Mouse (Mus musculus): ENCODE measurements around the gene Gm30083. TPM values are rescaled to one million over a fixed set of nuclear protein-coding genes. Genes with fewer than 3 reads are reported as not detected.

Gm30083 gene
- not detected in 2 replicates for polyA plus RNA-seq (2016; fragmentation: Nextera tagmentation; extraction: Ambion mirVana)

- no peak for DNase-seq (ENCODE audit: extremely low spot score, low spot score)
- H3K4me3 ChIP-seq, result no peak within 1 kb of the TSS
- H3K36me3 ChIP-seq (replicated peaks), result no peaks in the 10 kb centered on the region
- no peaks in the 10 kb centered on the region for H3K4me1 ChIP-seq
- H3K27me3 ChIP-seq (ENCODE audit: poor library complexity, severe bottlenecking), result no peaks in the 10 kb centered on the region
- no peak within 1 kb of the TSS for H3K27ac ChIP-seq
- 88% methylated on average over 3 of the region's 3 CpGs for WGBS
- 0 out of 2 replicates have a peak, but pooled peaks cover 3% of the 10 kb centered on the region for H3K9me3 ChIP-seq
These were observed at the start of gene Gm30083 for GRCm38 (mm10) chr14:34015063-34015462. TSS of gene Gm30083 (minus strand) at chr14:34015182.

DNA sequence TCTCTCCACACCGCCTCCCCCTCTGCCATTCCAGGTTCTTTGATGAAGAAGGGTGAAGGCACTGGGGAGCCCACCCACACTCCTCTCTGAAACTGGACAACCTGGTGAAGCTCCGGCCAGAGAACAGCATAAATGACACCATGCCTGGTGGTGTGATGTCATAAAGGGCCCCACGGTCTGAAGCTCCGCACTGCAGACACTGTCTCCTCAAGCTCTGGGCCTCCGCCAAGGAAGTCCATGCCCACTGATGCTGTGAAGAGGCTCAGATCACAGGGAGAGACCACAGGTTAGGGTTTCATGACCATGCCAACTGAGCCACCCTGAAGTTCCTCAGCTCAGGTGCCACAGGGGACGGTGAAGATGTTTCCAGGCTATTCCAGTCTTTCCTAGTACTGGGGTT is 37.5 kb upstream of the Gm30083 start, which contains the start of gene Antxrl:
Gene Antxrl, plus strand, starts transcription at position 192 of the 400 bp plus-strand sequence.
- Histone ChIP-seq H3K27me3 (ENCODE audit: poor library complexity, severe bottlenecking) (no peaks in the 10 kb centered on the region), H3K9me3 (no peaks in the 10 kb centered on the region), H3K4me3 (no peak within 1 kb of the TSS), H3K27ac (no peak within 1 kb of the TSS), H3K4me1 (no peaks in the 10 kb centered on the region), H3K36me3 (replicated peaks) (no peaks in the 10 kb centered on the region)
- WGBS, result 94% methylated on average over 6 of the region's 6 CpGs
- no peak for DNase-seq (ENCODE audit: extremely low spot score, low spot score)

- Histone ChIP-seq H3K4me1 (no peaks in the 10 kb centered on the region), H3K36me3 (replicated peaks) (no peaks in the 10 kb centered on the region), H3K4me3 (no peak overlapping the region), H3K9me3 (no peaks in the 10 kb centered on the region), H3K27me3 (ENCODE audit: poor library complexity, severe bottlenecking) (no peaks in the 10 kb centered on the region), H3K27ac (no peak overlapping the region)
- no peak for DNase-seq (ENCODE audit: extremely low spot score, low spot score)
- 77% methylated on average over 5 of the region's 5 CpGs for WGBS
These were observed 35.3 kb upstream of the Gm30083 start for GRCm38 (mm10) chr14:34050101-34050779.

GRCm38 (mm10) chr14:34043341-34043740 is 28.4 kb upstream of the Gm30083 start:
- Histone ChIP-seq H3K36me3 (replicated peaks) (no peaks in the 10 kb centered on the region), H3K4me3 (no peak overlapping the region), H3K9me3 (no peaks in the 10 kb centered on the region), H3K4me1 (no peaks in the 10 kb centered on the region), H3K27me3 (ENCODE audit: poor library complexity, severe bottlenecking) (no peaks in the 10 kb centered on the region), H3K27ac (no peak overlapping the region)
- 77% methylated on average over 3 of the region's 3 CpGs for WGBS
- no peak for DNase-seq (ENCODE audit: extremely low spot score, low spot score)

DNA sequence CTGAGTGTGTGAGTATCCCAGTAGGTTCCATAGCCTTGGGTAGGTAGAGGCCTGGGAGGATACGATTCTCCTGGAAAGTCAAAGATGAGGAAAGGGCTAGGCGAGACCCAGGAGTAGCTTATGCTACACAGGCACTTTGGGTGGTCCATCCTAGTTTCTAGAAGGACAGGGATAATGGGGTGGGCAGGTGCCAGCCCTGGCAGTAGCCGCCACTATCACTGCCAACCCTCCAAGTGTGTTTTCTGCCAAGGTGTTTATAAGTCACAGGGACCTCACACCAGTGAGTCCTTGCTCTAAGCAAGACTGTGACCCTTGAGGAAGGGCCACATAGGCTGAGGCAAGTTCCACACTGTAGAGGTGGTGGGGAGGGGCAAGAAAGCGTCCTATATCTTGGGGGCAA is 26.3 kb upstream of the Gm30083 start:
- WGBS, result 83% methylated on average over 4 of the region's 4 CpGs
- Histone ChIP-seq H3K9me3 (no peaks in the 10 kb centered on the region), H3K36me3 (replicated peaks) (no peaks in the 10 kb centered on the region), H3K4me1 (no peaks in the 10 kb centered on the region), H3K27ac (no peak overlapping the region), H3K27me3 (ENCODE audit: poor library complexity, severe bottlenecking) (no peaks in the 10 kb centered on the region), H3K4me3 (no peak overlapping the region)
- no peak for DNase-seq (ENCODE audit: extremely low spot score, low spot score)

- Histone ChIP-seq H3K27ac (no peak overlapping the region), H3K9me3 (no peaks in the 10 kb centered on the region), H3K4me1 (no peaks in the 10 kb centered on the region), H3K4me3 (no peak overlapping the region), H3K27me3 (ENCODE audit: poor library complexity, severe bottlenecking) (no peaks in the 10 kb centered on the region), H3K36me3 (replicated peaks) (no peaks in the 10 kb centered on the region)
- WGBS, result 91% methylated on average over 8 of the region's 8 CpGs
- no peak for DNase-seq (ENCODE audit: extremely low spot score, low spot score)
These were observed 19.0 kb upstream of the Gm30083 start for GRCm38 (mm10) chr14:34033841-34034610.

DNA sequence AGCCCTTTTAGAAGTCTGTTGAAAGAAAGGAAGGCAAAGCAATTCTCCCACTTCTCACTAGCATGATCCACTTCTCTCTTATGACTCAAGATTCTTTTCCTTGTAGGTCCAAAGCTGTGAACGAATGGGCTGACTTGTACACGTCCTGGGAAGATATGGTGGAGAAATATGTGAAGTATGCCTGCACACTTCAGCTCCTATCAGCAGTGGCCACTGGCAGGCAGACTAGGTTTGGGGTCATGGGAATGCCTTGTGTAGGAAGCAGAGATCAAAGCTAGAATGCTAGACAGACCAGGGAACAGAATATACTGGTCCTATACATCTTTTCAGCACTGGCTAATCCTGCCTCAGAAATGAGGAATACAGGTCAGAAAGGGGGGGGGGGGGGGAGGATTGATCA is 11.7 kb upstream of the Gm30083 start:
- Histone ChIP-seq H3K4me3 (no peak overlapping the region), H3K9me3 (peaks cover 7% of the 10 kb centered on the region; the same call in 1 of the 2 replicates), H3K27ac (no peak overlapping the region), H3K4me1 (no peaks in the 10 kb centered on the region), H3K27me3 (ENCODE audit: poor library complexity, severe bottlenecking) (no peaks in the 10 kb centered on the region), H3K36me3 (replicated peaks) (no peaks in the 10 kb centered on the region)
- 84% methylated on average over 2 of the region's 2 CpGs for WGBS
- DNase-seq (ENCODE audit: extremely low spot score, low spot score), result no peak

GRCm38 (mm10) chr14:34016938-34017337 is 2.0 kb upstream of the Gm30083 start:
- no peak for DNase-seq (ENCODE audit: extremely low spot score, low spot score)
- Histone ChIP-seq H3K27me3 (ENCODE audit: poor library complexity, severe bottlenecking) (no peaks in the 10 kb centered on the region), H3K9me3 (no peaks in the 10 kb centered on the region), H3K4me3 (no peak overlapping the region), H3K27ac (no peak overlapping the region), H3K36me3 (replicated peaks) (no peaks in the 10 kb centered on the region), H3K4me1 (no peaks in the 10 kb centered on the region)
- WGBS, result 88% methylated on average over 2 of the region's 2 CpGs

- Histone ChIP-seq H3K4me1 (no peaks in the 10 kb centered on the region), H3K27ac (no peak within 1 kb of the TSS), H3K4me3 (no peak within 1 kb of the TSS), H3K27me3 (ENCODE audit: poor library complexity, severe bottlenecking) (no peaks in the 10 kb centered on the region), H3K36me3 (replicated peaks) (no peaks in the 10 kb centered on the region), H3K9me3 (no peaks in the 10 kb centered on the region)
- 96% methylated on average over 4 of the region's 4 CpGs for WGBS
- DNase-seq (ENCODE audit: extremely low spot score, low spot score), result no peak
These were observed 1.4 kb upstream of the Gm30083 start, which contains the start of gene Gm5460 for GRCm38 (mm10) chr14:34016381-34016780. TSS of gene Gm5460 (plus strand) at chr14:34016758.

GRCm38 (mm10) chr14:34002358-34002757 is 12.6 kb downstream of the Gm30083 start:
- Histone ChIP-seq H3K27me3 (ENCODE audit: poor library complexity, severe bottlenecking) (no peaks in the 10 kb centered on the region), H3K9me3 (no peaks in the 10 kb centered on the region), H3K4me3 (no peak overlapping the region), H3K36me3 (replicated peaks) (no peaks in the 10 kb centered on the region), H3K27ac (no peak overlapping the region), H3K4me1 (no peaks in the 10 kb centered on the region)
- 91% methylated on average over 5 of the region's 5 CpGs for WGBS
- DNase-seq (ENCODE audit: extremely low spot score, low spot score), result no peak

- no peak for DNase-seq (ENCODE audit: extremely low spot score, low spot score)
These were observed 13.5 kb downstream of the Gm30083 start for GRCm38 (mm10) chr14:34001445-34001844.

GRCm38 (mm10) chr14:34000076-34000475 is 14.9 kb downstream of the Gm30083 start:
- H3K27me3 ChIP-seq (ENCODE audit: poor library complexity, severe bottlenecking), result no peaks in the 10 kb centered on the region
- no peaks in the 10 kb centered on the region for H3K4me1 ChIP-seq
- no peak overlapping the region for H3K4me3 ChIP-seq
- no peak for DNase-seq (ENCODE audit: extremely low spot score, low spot score)
- H3K9me3 ChIP-seq, result no peaks in the 10 kb centered on the region
- H3K36me3 ChIP-seq (replicated peaks), result no peaks in the 10 kb centered on the region
- H3K27ac ChIP-seq, result no peak overlapping the region

More at GRCm38 (mm10) chr14:34001445-34001844, 13.5 kb downstream of the Gm30083 start:
- H3K36me3 ChIP-seq (replicated peaks), result no peaks in the 10 kb centered on the region
- no peak overlapping the region for H3K4me3 ChIP-seq
- no peaks in the 10 kb centered on the region for H3K27me3 ChIP-seq (ENCODE audit: poor library complexity, severe bottlenecking)
- no peak overlapping the region for H3K27ac ChIP-seq
- no peaks in the 10 kb centered on the region for H3K9me3 ChIP-seq
- no peaks in the 10 kb centered on the region for H3K4me1 ChIP-seq

- Histone ChIP-seq H3K36me3 (replicated peaks) (no peaks in the 10 kb centered on the region), H3K4me3 (no peak overlapping the region), H3K9me3 (no peaks in the 10 kb centered on the region), H3K4me1 (no peaks in the 10 kb centered on the region), H3K27ac (no peak overlapping the region), H3K27me3 (ENCODE audit: poor library complexity, severe bottlenecking) (no peaks in the 10 kb centered on the region)
- 68% methylated on average over 6 of the region's 6 CpGs for WGBS
- no peak for DNase-seq (ENCODE audit: extremely low spot score, low spot score)
These were observed 17.6 kb downstream of the Gm30083 start for GRCm38 (mm10) chr14:33997427-33997826.

Data from forebrain, embryonic 10.5 days (tissue).